Mouse (Mus musculus): ENCODE results near the gene Gadd45g. TPM values are rescaled to one million over a fixed set of nuclear protein-coding genes. Genes with fewer than 3 reads are reported as not detected.

Gadd45g gene
- total RNA-seq, 2 experiments from 2014 or later: 1.2 TPM; not detected in 1

- no peak for ATAC-seq (replicated peaks; ENCODE audit: low FRiP score, poor library complexity, severe bottlenecking)
These were observed 33.1 kb downstream of the Gadd45g start for GRCm38 (mm10) chr13:51879571-51879970.

GRCm38 (mm10) chr13:51880019-51880418, 33.5 kb downstream of the Gadd45g start:
- no peak for ATAC-seq (replicated peaks; ENCODE audit: low FRiP score, poor library complexity, severe bottlenecking)

- no peak; the same call in 1 of the 2 replicates for ATAC-seq (replicated peaks; ENCODE audit: low FRiP score, poor library complexity, severe bottlenecking)
These were observed 35.0 kb downstream of the Gadd45g start for GRCm38 (mm10) chr13:51881271-51882128.

- ATAC-seq (replicated peaks; ENCODE audit: low FRiP score, poor library complexity, severe bottlenecking): no peak
These were observed 35.7 kb downstream of the Gadd45g start for GRCm38 (mm10) chr13:51882218-51882617.

GRCm38 (mm10) chr13:51884250-51884649, 37.8 kb downstream of the Gadd45g start:
- no peak for ATAC-seq (replicated peaks; ENCODE audit: low FRiP score, poor library complexity, severe bottlenecking)

GRCm38 (mm10) chr13:51885594-51885993, 39.1 kb downstream of the Gadd45g start:
- ATAC-seq (replicated peaks; ENCODE audit: low FRiP score, poor library complexity, severe bottlenecking): no peak

- no peak for ATAC-seq (replicated peaks; ENCODE audit: low FRiP score, poor library complexity, severe bottlenecking)
These were observed 39.6 kb downstream of the Gadd45g start for GRCm38 (mm10) chr13:51886085-51886484.

- ATAC-seq (replicated peaks; ENCODE audit: low FRiP score, poor library complexity, severe bottlenecking): no peak
These were observed 40.2 kb downstream of the Gadd45g start for GRCm38 (mm10) chr13:51886723-51887122.

GRCm38 (mm10) chr13:51888426-51888825, 41.9 kb downstream of the Gadd45g start:
- no peak for ATAC-seq (replicated peaks; ENCODE audit: low FRiP score, poor library complexity, severe bottlenecking)

GRCm38 (mm10) chr13:51891825-51892532, 45.5 kb downstream of the Gadd45g start:
- ATAC-seq (replicated peaks; ENCODE audit: low FRiP score, poor library complexity, severe bottlenecking): no peak

GRCm38 (mm10) chr13:51897579-51897978, 51.1 kb downstream of the Gadd45g start:
- no peak for ATAC-seq (replicated peaks; ENCODE audit: low FRiP score, poor library complexity, severe bottlenecking)

Other genes starting within 250 kb of the Gadd45g start
- gene Cks2, start 201.4 kb upstream of the Gadd45g start, total RNA-seq (2015; ENCODE audit: low replicate concordance): 133 and 189 TPM in 2 replicates
- 54.9 and 108 TPM in 2 replicates for gene Cks2, start 201.4 kb upstream of the Gadd45g start, total RNA-seq (2017; ENCODE audit: low replicate concordance)
- 1.3 and 6.1 TPM in 2 replicates for gene Secisbp2, start 195.0 kb upstream of the Gadd45g start, total RNA-seq (2015; ENCODE audit: low replicate concordance)
- 6.4 and 13.8 TPM in 2 replicates for gene Secisbp2, start 195.0 kb upstream of the Gadd45g start, total RNA-seq (2017; ENCODE audit: low replicate concordance)
- gene Sema4d, start 52.9 kb upstream of the Gadd45g start, total RNA-seq (2015; ENCODE audit: low replicate concordance): 14.8 and 18.8 TPM in 2 replicates
- gene Sema4d, start 52.9 kb upstream of the Gadd45g start, total RNA-seq (2017; ENCODE audit: low replicate concordance): 6.5 and 7.1 TPM in 2 replicates

All from erythroblast, adult 5-6 weeks (primary cell).